Mouse (Mus musculus): ENCODE results near the gene Dio1. TPM values are rescaled to one million over a fixed set of nuclear protein-coding genes. Genes with fewer than 3 reads are reported as not detected.

Gene Dio1
- polyA plus RNA-seq, 1 experiment from 2014 or later: not detected

DNA sequence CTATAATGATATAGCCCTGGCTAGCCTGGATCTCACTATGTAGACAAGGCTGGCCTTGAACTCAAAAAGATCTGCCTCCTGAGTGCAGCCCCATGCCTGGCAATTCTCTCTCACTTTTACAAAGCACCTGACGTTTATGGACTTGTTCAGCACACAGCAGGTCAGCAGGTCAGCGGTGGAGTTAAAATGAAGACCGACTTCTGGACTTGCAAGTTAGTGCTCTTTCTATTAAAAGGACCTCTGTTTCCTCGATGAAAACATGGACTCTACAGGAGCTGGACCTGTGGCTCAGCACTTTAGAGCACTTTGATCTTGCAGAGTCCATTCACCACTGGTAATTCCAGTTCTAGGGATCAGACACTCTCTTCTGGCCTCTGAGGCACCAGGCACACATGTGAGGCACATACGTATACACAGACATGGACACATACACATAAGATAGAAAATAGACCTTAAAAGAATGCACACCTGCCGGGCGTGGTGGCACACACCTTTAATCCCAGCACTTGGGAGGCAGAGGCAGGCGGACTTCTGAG is 8.8 kb downstream of the Dio1 start:
- Histone ChIP-seq H3K4me3 (no peak overlapping the region), H3K36me3 (replicated peaks) (no peaks in the 10 kb centered on the region), H3K9me3 (no peaks in the 10 kb centered on the region), H3K4me1 (no peaks in the 10 kb centered on the region), H3K27ac (no peak overlapping the region), H3K27me3 (ENCODE audit: poor library complexity, severe bottlenecking) (no peaks in the 10 kb centered on the region)
- DNase-seq (ENCODE audit: extremely low spot score, low spot score): no peak
- 87% methylated on average over 8 of the region's 8 CpGs for WGBS

DNA sequence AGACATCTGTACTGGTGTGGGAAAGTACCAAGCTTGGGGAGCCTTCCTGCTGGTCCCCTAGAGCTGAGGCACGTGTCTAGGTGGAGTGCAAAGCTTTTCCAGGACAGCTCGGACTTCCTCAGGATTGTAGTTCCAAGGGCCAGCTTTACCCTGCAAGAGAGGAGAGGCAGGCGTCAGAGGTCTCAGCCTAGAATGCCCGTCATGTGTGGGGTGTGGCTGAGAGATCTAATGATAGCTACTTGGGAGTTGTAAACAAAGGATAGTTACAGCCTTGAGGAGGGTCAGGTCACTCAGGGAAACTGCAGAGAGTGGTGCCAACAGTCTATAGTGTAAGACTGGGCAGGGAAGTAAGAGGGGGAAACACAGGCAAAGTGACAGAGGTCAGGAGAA is 14.7 kb downstream of the Dio1 start:
- 71% methylated on average over 4 of the region's 4 CpGs for WGBS
- Histone ChIP-seq H3K4me1 (peaks cover 4% of the 10 kb centered on the region; the same call in 1 of the 2 replicates), H3K36me3 (replicated peaks) (no peaks in the 10 kb centered on the region), H3K27ac (no peak overlapping the region), H3K27me3 (ENCODE audit: poor library complexity, severe bottlenecking) (no peaks in the 10 kb centered on the region), H3K9me3 (no peaks in the 10 kb centered on the region), H3K4me3 (no peak overlapping the region)
- DNase-seq (ENCODE audit: extremely low spot score, low spot score): no peak

DNA sequence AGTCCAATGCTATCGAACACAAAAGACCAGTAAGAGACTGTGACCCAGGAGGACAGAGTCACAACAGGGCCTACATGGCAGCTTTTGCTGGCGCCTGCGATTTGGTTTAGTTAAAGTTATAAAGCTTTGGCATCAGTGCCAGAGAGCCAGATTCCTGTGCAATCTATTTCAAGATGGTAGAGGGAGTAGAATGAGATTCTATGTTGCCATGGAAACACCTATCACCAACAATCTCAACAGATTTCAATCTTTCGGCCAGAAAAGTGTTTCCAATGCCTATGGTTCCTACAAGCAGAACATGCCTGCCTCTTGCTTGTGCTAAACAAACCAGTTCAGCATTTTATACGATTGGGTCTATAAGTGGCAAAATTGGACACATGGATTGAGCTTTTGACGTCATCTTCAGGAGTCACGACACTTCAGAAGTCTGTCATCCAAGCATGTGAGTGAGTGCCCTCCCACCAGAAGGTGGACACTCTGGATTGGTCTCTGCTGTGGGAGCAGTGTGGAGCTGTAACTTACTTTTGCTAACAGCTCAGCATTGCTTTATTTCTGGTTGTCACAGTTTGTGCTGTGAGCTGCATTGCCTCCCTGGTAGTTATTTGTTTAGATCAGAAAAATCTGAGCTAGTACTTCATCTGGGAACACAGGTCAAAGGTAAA is 15.2 kb downstream of the Dio1 start:
- no peak for DNase-seq (ENCODE audit: extremely low spot score, low spot score)
- H3K27me3 ChIP-seq (ENCODE audit: poor library complexity, severe bottlenecking): no peaks in the 10 kb centered on the region
- no peaks in the 10 kb centered on the region for H3K36me3 ChIP-seq (replicated peaks)
- WGBS: 90% methylated on average over 7 of the region's 7 CpGs
- peaks cover 4% of the 10 kb centered on the region; the same call in 1 of the 2 replicates for H3K4me1 ChIP-seq
- H3K4me3 ChIP-seq: no peak overlapping the region
- no peak overlapping the region for H3K27ac ChIP-seq
- no peaks in the 10 kb centered on the region for H3K9me3 ChIP-seq

DNA sequence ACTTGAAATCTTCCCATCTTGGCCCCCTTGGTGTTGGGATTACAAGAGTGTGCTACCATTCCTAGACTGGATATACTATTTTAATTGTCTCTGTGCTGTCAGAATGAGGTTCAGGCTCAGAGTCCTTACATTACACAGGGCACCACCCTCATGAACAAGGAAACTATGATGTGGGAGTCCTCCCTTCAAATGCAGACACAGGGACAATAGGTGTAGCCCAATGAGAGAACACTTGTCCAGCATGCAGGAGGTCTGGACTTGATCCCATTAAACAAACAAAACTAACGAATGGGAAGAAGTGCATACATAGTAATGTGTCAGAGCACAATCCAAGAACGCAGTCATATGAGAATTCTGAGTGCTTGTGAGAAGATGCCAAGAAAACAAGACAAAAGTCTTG is 19.5 kb downstream of the Dio1 start:
- no peak for DNase-seq (ENCODE audit: extremely low spot score, low spot score)
- no peaks in the 10 kb centered on the region for H3K27me3 ChIP-seq (ENCODE audit: poor library complexity, severe bottlenecking)
- 94% methylated on average over 2 of the region's 2 CpGs for WGBS
- no peak overlapping the region for H3K4me3 ChIP-seq
- no peak overlapping the region for H3K27ac ChIP-seq
- H3K9me3 ChIP-seq: no peaks in the 10 kb centered on the region
- no peaks in the 10 kb centered on the region for H3K36me3 ChIP-seq (replicated peaks)
- H3K4me1 ChIP-seq: peaks cover 4% of the 10 kb centered on the region; the same call in 1 of the 2 replicates

DNA sequence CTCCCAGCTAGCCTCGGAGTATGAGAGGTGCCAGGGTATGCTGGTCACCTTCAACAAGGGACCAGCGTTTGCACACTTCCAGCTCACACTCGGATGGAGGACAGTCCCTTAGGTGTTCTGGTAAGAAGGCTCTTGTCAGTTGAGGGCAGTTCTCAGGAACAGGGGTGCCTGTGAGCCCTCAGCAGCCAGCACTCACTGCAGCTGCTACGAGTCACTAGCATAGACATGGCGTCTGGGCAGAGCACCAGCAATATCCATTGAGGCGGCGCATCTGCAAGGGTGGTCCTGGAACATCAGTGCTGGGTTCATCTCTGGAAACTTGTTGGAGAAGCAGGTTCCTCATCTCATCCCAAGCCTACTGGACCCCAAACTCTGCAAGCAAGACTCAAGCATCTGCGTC is 20.6 kb downstream of the Dio1 start:
- Histone ChIP-seq H3K9me3 (no peaks in the 10 kb centered on the region), H3K4me3 (no peak overlapping the region), H3K36me3 (replicated peaks) (no peaks in the 10 kb centered on the region), H3K27ac (no peak overlapping the region), H3K4me1 (peaks cover 4% of the 10 kb centered on the region; the same call in 1 of the 2 replicates), H3K27me3 (ENCODE audit: poor library complexity, severe bottlenecking) (no peaks in the 10 kb centered on the region)
- 92% methylated on average over 8 of the region's 8 CpGs for WGBS
- DNase-seq (ENCODE audit: extremely low spot score, low spot score): no peak

DNA sequence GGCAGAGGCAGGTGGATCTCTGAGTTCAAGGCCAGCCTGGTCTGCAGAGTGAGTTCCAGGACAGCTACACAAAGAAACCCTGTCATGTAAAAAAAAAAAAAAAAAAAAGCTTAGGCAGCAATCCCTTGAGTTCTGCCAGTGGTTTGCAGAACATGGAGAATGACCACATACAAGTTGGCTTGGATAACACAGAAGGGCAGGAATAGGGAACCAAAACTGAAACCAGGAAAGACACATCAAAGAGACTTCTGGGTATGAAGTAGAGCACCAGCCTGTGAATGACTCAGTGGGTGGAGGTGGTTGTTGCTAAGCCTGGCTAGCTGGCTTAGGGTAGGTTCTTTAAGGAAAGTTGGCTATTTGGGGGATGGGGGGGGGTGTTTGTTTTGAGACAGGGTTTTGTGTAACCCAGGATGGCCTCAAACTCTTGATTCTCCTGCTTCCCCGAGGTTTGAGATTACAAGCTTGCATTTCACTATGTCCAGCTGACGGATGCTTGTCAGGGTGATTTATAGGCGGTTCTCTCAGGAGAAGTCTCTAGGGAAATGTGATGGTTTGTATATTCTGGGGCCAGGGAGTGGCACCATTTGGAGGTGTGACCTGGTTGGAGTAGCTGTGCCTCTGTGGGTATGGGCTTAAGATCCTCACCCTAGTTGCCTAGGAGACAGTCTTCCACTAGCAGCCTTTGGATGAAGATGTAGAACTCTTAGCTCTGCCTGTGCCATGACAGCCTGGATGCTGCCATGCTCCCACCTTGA is 21.3 kb downstream of the Dio1 start:
- H3K4me3 ChIP-seq: no peak overlapping the region
- DNase-seq (ENCODE audit: extremely low spot score, low spot score): no peak
- peaks cover 4% of the 10 kb centered on the region; the same call in 1 of the 2 replicates for H3K4me1 ChIP-seq
- H3K27me3 ChIP-seq (ENCODE audit: poor library complexity, severe bottlenecking): peaks cover 6% of the 10 kb centered on the region
- 89% methylated on average over 3 of the region's 3 CpGs for WGBS
- peaks cover 2% of the 10 kb centered on the region for H3K36me3 ChIP-seq (replicated peaks)
- H3K27ac ChIP-seq: no peak overlapping the region
- H3K9me3 ChIP-seq: no peaks in the 10 kb centered on the region

DNA sequence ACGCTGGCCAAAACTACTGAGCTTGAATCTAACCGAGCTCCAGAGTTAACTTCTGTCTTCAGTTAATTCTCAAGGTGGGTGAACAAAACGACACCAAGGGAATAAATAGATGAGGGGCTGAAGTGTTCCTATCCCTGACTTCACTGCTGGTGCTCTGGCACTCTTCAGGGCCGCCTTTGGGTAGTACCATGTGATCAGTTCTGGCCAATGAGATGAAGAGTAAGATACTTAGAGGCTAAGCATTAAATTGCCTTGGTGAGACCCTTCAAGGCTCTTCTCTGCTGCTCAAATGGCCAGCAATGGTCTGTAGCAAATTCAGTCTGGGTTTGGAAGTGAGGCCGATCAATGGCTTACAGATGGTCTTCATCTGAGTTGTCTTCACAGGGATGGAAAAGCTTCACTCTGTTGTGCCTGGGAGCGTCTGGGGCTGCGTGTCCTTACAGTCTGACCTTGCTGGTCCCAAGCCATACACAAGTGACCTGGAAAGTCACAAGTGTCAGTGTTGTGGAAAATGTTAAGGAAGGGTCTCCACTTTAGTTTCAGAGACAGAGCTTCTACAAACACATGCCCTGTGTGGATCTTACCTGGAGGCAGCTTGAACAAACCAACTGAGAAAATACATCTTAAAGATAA is 26.0 kb downstream of the Dio1 start:
- Histone ChIP-seq H3K4me1 (peaks cover 16% of the 10 kb centered on the region), H3K27ac (no peak overlapping the region), H3K36me3 (replicated peaks) (peaks cover 11% of the 10 kb centered on the region), H3K9me3 (no peaks in the 10 kb centered on the region), H3K4me3 (no peak overlapping the region), H3K27me3 (ENCODE audit: poor library complexity, severe bottlenecking) (peaks cover 40% of the 10 kb centered on the region)
- WGBS: 78% methylated on average over 7 of the region's 7 CpGs
- DNase-seq (ENCODE audit: extremely low spot score, low spot score): no peak

DNA sequence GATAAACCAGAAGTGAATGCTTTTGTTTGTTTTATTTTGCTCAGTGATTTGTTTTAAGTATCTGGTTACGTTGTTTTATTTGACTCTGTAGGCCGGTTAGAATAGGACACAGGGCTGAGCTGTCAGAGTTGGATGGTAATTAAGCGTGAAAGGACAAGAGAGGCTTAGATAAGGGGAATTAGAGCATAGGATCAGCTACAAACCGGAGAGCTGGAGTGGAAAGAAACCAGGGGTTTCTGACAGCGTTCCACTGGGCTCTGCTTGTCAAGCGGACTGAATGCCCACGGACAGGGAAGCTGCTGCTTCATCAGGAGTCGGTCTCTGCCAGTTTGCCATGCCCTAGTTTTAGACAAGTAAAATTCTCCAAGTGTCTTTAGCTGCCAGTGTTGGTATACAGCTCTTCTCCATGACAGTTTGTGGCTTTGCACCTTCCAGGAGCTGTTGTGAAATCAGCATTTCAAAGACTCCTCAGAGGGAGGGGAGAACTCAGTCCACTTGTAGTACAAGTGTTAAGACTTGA is 28.7 kb downstream of the Dio1 start:
- DNase-seq (ENCODE audit: extremely low spot score, low spot score): peak; percentile 18
- H3K9me3 ChIP-seq: no peaks in the 10 kb centered on the region
- H3K36me3 ChIP-seq (replicated peaks): peaks cover 11% of the 10 kb centered on the region
- H3K27me3 ChIP-seq (ENCODE audit: poor library complexity, severe bottlenecking): peaks cover 53% of the 10 kb centered on the region
- H3K27ac ChIP-seq: no peak overlapping the region
- 12% methylated on average over 8 of the region's 8 CpGs for WGBS
- no peak overlapping the region for H3K4me3 ChIP-seq
- H3K4me1 ChIP-seq: peaks cover 16% of the 10 kb centered on the region

DNA sequence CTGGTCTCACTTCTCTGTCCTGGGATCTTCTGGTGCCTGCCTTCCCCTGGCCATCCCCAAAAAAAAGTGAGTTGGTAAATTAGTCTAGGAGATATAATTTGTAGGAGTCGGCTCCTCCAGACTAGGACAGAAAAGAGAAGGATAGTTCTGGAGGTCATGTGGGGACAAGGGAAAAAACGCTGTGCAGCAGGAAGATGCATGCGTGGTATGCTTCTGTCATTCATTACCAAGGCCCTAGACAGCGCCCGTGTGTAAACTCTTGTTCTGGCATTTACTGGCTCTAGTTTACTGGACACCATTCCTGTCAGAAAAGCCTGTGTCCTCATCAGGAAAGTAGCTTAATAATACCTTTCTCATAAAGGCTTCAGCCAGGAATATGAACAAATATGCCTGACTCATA is 32.5 kb downstream of the Dio1 start:
- Histone ChIP-seq H3K27me3 (ENCODE audit: poor library complexity, severe bottlenecking) (peaks cover 36% of the 10 kb centered on the region), H3K9me3 (no peaks in the 10 kb centered on the region), H3K4me3 (no peak overlapping the region), H3K4me1 (peaks cover 16% of the 10 kb centered on the region), H3K36me3 (replicated peaks) (0 out of 2 replicates have a peak, but pooled peaks cover 4% of the 10 kb centered on the region), H3K27ac (no peak overlapping the region)
- DNase-seq (ENCODE audit: extremely low spot score, low spot score): no peak
- 86% methylated on average over 5 of the region's 5 CpGs for WGBS

DNA sequence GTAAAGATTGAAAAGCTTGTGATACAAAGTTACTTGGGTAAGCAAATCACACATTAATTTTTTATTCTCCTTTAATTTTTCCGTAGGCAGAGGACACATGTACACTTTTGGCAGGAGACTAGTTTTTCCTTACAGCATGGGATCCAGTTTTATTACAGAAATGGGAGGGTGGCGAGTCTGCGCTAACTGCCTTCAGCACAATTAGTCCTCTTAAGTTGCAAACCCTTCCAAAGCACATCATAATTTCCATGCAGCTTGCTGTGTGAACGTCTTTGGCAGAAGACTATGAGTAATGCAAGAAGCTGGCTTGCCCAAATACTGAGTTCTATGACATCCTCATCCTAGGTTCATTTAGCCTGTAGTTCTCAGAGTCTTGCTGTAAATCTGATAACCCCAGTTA is 33.3 kb downstream of the Dio1 start:
- Histone ChIP-seq H3K9me3 (no peaks in the 10 kb centered on the region), H3K27ac (no peak overlapping the region), H3K36me3 (replicated peaks) (0 out of 2 replicates have a peak, but pooled peaks cover 4% of the 10 kb centered on the region), H3K4me1 (peaks cover 11% of the 10 kb centered on the region), H3K27me3 (ENCODE audit: poor library complexity, severe bottlenecking) (peaks cover 28% of the 10 kb centered on the region), H3K4me3 (no peak overlapping the region)
- 86% methylated on average over 4 of the region's 4 CpGs for WGBS
- DNase-seq (ENCODE audit: extremely low spot score, low spot score): no peak

DNA sequence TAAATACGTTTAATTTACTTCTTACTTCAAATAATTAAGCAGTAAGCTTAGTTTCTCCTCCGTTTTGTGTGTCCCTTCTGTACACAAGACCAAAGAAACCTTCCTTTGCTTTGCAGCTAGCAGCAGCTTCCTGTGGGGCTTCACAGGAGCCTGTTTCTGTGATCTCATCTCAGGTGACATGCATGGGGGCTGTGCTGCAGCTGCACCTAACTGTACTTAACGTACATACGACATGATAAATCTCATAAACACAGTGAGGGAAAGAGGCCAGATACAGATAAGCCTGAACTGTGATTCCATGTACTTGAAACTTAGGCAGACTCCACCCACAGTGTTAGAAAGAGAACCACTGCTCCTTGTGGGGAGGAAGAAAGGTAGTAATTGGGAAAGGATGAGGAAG is 47.0 kb downstream of the Dio1 start:
- no peaks in the 10 kb centered on the region for H3K4me1 ChIP-seq
- no peak for DNase-seq (ENCODE audit: extremely low spot score, low spot score)
- 84% methylated on average over 4 of the region's 4 CpGs for WGBS
- peaks cover 3% of the 10 kb centered on the region for H3K9me3 ChIP-seq
- H3K27me3 ChIP-seq (ENCODE audit: poor library complexity, severe bottlenecking): no peaks in the 10 kb centered on the region
- H3K4me3 ChIP-seq: no peak overlapping the region
- no peak overlapping the region for H3K27ac ChIP-seq
- peaks cover 14% of the 10 kb centered on the region for H3K36me3 ChIP-seq (replicated peaks)

DNA sequence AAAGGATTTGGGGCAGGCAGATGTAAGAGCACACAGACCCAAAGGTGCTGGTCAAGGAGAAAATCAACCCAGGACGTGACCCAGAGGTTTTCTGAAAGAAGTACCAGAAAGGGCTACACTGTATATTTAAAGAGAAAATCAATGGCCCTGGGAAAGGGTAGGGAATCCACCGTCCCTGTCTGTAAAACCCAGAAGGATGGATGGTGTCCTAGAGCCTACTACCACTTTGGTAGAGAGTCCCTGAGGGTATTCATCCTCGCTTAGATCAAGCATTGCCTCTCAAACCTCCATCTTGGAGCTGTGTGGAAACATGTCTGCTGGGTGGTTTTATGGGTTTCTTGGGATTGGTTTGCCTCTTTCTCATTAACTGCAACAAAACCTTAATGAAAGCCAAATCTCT is 52.6 kb downstream of the Dio1 start:
- peak overlapping the region; percentile 95 for H3K27ac ChIP-seq
- H3K9me3 ChIP-seq: no peaks in the 10 kb centered on the region
- no peaks in the 10 kb centered on the region for H3K36me3 ChIP-seq (replicated peaks)
- H3K27me3 ChIP-seq (ENCODE audit: poor library complexity, severe bottlenecking): no peaks in the 10 kb centered on the region
- peak overlapping the region; percentile 79 for H3K4me3 ChIP-seq
- 24% methylated on average over 3 of the region's 3 CpGs for WGBS
- H3K4me1 ChIP-seq: peaks cover 44% of the 10 kb centered on the region
- no peak for DNase-seq (ENCODE audit: extremely low spot score, low spot score)
